Mouse (Mus musculus) E14TG2a.4 (cell line): ENCODE measurements at regions not wholly inside any gene's neighbourhood (a gene's known extent, or its start where the extent isn't known, plus 50 kb on each side); places are given as distances from the start of the nearest gene placed in this dataset.

ENCODE experiments used
- CTCF ChIP-seq: conservative IDR thresholded peaks from 2 replicates; pipeline ENCODE4 v1.5.1; 2014; ENCODE audit warnings: low read length
- POU5F1 ChIP-seq: IDR thresholded peaks from 2 replicates; pipeline ENCODE4 v1.6.1; 2014; ENCODE audit warnings: low read length, borderline replicate concordance

GRCm38 (mm10) chr10:67746140-67746539, 166.3 kb downstream of the Zfp365 start:
- TF ChIP-seq CTCF, result no peak
- no peak for TF ChIP-seq POU5F1
